ENCODE assay signal across 7 mouse cellular contexts in the genomic region with DNA sequence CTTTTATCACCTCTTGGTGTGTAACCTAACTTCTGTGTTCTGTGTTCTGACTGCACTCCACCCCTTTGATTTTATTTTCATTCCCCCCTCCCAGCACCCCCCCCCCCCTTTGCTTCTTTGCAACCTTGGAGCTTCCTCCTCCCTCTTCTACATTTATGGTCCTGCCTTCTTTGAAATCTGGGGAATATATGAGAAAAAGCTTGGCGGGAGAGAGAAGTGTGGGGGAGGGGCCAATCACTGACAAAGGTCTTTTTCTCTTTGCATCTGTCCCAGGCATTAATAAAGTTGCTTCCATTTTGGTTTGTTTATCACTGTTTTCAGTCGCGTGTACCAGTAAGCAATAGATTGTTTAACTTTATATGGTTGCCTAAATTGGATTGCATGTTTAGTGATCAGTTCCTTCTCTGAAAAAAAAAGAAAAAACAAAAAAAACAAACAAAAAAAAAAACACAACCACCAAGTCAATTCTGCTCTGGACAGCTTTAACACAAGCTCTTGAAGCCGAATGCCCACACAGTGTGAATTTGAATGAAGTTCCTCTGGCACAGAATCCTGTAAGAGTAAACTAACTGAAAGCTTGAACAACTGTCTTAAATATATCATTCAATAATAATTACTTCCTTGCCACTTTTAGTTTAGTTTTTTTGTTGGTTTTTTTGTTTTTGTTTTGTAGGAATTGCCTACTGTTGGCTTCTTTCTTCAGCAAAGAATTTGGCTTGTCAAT. TPM values are rescaled to one million over a fixed set of nuclear protein-coding genes. Genes with fewer than 3 reads are reported as not detected.
DNase-seq lines count a peak whose midpoint lies in the region; ATAC-seq and TF ChIP-seq lines count a peak whose summit lies in the region.

No protein-coding gene starts in this region.

- no peak for TF ChIP-seq POLR2A in thymus, adult 2 months (IDR thresholded peaks at IDR 0.05; ENCODE audit: control insufficient read depth, extremely low read depth, insufficient read depth, low read length, poor library complexity)

- peak overlapping the region; percentile 77 for H3K9ac ChIP-seq in forebrain, embryonic 14.5 days (ENCODE audit: low read length)
- H3K9ac ChIP-seq in limb, embryonic 11.5 days (ENCODE audit: low read length) = no peak overlapping the region

- 12% methylated on average over 4 of the region's 4 CpGs for WGBS in forebrain, embryonic 14.5 days
- WGBS in limb, embryonic 11.5 days = 25% methylated on average over 4 of the region's 4 CpGs
- 38% methylated on average over 4 of the region's 4 CpGs for WGBS in thymus, adult 2 months

- no peak for TF ChIP-seq CTCF in thymus, adult 2 months (IDR thresholded peaks at IDR 0.05; ENCODE audit: borderline replicate concordance, control insufficient read depth, extremely low read depth, insufficient read depth, low read length, poor library complexity)

- peak overlapping the region; percentile 68 for H3K4me3 ChIP-seq in forebrain, embryonic 14.5 days (ENCODE audit: low read depth, low read length)
- H3K4me3 ChIP-seq in limb, embryonic 11.5 days (ENCODE audit: low read depth, low read length) = peak overlapping the region; percentile 57
- no peak overlapping the region for H3K4me3 ChIP-seq in thymus, adult 2 months (ENCODE audit: control insufficient read depth, insufficient read depth, low read length)

- peaks cover 14% of the 10 kb centered on the region for H3K4me1 ChIP-seq in forebrain, embryonic 14.5 days (ENCODE audit: control insufficient read depth, insufficient read depth, low read length)
- 0 out of 2 replicates have a peak, but pooled peaks cover 4% of the 10 kb centered on the region for H3K4me1 ChIP-seq in limb, embryonic 11.5 days (ENCODE audit: control insufficient read depth, insufficient read depth, low read length)
- H3K4me1 ChIP-seq in thymus, adult 2 months (replicated peaks; ENCODE audit: control insufficient read depth, insufficient read depth, low read length) = no peaks in the 10 kb centered on the region

- no peaks in the 10 kb centered on the region for H3K9me3 ChIP-seq in forebrain, embryonic 14.5 days (replicated peaks; ENCODE audit: control insufficient read depth, low read length)
- no peaks in the 10 kb centered on the region; the same call in 1 of the 2 replicates for H3K9me3 ChIP-seq in limb, embryonic 11.5 days (ENCODE audit: control insufficient read depth, low read length)

- DNase-seq in right cerebral cortex, postnatal 10 days (ENCODE audit: low spot score in 2 of 2) = peak; percentile 34 to 39
- DNase-seq in right cerebral cortex, postnatal 25 days = no peak
- DNase-seq in forebrain, embryonic 14.5 days (ENCODE audit: low spot score) = peak; percentile 56
- DNase-seq in limb, embryonic 11.5 days (ENCODE audit: low spot score) = no peak
- DNase-seq in retina, embryonic 14.5 days (ENCODE audit: low spot score) = peak; percentile 11
- DNase-seq in thymus, adult 2 months = no peak
- DNase-seq in adrenal gland, postnatal 14 days = no peak

- H3K27me3 ChIP-seq in forebrain, embryonic 14.5 days (replicated peaks; ENCODE audit: control insufficient read depth, insufficient read depth, low read length) = no peaks in the 10 kb centered on the region
- H3K27me3 ChIP-seq in limb, embryonic 11.5 days (ENCODE audit: control insufficient read depth, insufficient read depth, low read length) = peaks cover 27% of the 10 kb centered on the region
- no peaks in the 10 kb centered on the region; the same call in 1 of the 2 replicates for H3K27me3 ChIP-seq in thymus, adult 2 months (ENCODE audit: control insufficient read depth, insufficient read depth, low read length)

- peak overlapping the region; percentile 89 for H3K4me2 ChIP-seq in forebrain, embryonic 14.5 days (ENCODE audit: low read length)
- H3K4me2 ChIP-seq in limb, embryonic 11.5 days (ENCODE audit: low read depth, severe bottlenecking) = peak overlapping the region; percentile 92

- H3K27ac ChIP-seq in forebrain, embryonic 14.5 days (ENCODE audit: low read depth, low read length) = no peak overlapping the region
- no peak overlapping the region for H3K27ac ChIP-seq in limb, embryonic 11.5 days (replicated peaks; ENCODE audit: low read depth, low read length)
- H3K27ac ChIP-seq in thymus, adult 2 months (ENCODE audit: control insufficient read depth, insufficient read depth, low read length) = no peak overlapping the region

- ATAC-seq in forebrain, embryonic 14.5 days = no peak
- no peak for ATAC-seq in limb, embryonic 11.5 days (ENCODE audit: insufficient number of reproducible peaks, low FRiP score, low TSS enrichment, low read depth)

- H3K36me3 ChIP-seq in forebrain, embryonic 14.5 days (ENCODE audit: control insufficient read depth, insufficient read depth, low read length) = no peaks in the 10 kb centered on the region
- H3K36me3 ChIP-seq in limb, embryonic 11.5 days (ENCODE audit: control insufficient read depth, insufficient read depth, low read length) = no peaks in the 10 kb centered on the region
- H3K36me3 ChIP-seq in thymus, adult 2 months (ENCODE audit: control insufficient read depth, insufficient read depth, low read length) = no peaks in the 10 kb centered on the region

RNA-seq across cellular contexts. Expression of gene Pcdh10, which starts 4.0 kb away (rescaled TPM):
- 12.7 and 16.1 TPM in 2 replicates for polyA plus RNA-seq in forebrain, embryonic 14.5 days (2014; fragmentation: Nextera tagmentation; extraction: Ambion mirVana)
- 7.2 and 9.1 TPM in 2 replicates for polyA plus RNA-seq in limb, embryonic 11.5 days (2014; fragmentation: Nextera tagmentation; extraction: Ambion mirVana)
- 0.17 and 0.23 TPM in 2 replicates for polyA plus RNA-seq in thymus, adult 2 months (2012; rRNA removed)
- total RNA-seq in adrenal gland, postnatal 14 days (2021) = 4.4 and 5.8 TPM in 2 replicates

Comparison
In these comparisons a context has a peak if more than half of its experiments do, and no peak if none do; other contexts are left out.
1. DNase-seq: peak in right cerebral cortex, postnatal 10 days (2 of 2), forebrain, embryonic 14.5 days (single experiment) and retina, embryonic 14.5 days (single experiment); none in right cerebral cortex, postnatal 25 days (single experiment), limb, embryonic 11.5 days (single experiment), thymus, adult 2 months (single experiment) and adrenal gland, postnatal 14 days (single experiment).